ENCODE assay signal across 14 mouse cellular contexts in the genomic region with DNA sequence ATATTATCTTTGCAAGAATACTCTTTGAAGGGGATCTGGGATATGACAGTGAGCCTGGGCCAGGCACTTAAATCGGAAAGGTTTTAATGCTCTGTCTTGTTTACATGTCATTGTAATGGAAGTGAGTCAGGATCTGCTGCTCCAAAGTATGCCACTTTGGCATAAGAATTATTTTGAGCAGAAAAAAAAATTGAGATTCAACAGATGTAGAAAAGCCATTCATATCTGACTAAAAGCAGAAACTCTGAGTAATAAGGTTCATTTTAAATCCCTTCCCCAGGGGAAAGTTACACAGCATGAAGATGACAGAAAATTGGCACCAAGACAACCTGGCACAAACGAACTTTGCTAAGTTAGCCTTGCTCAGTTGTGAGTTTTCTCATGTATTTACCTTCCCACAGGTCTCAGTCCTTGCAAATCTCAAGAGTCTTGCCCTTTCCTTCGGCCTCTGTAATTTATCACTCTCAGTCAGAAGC.
A peak's percentile ranks its signal among the peaks of the same experiment; 100 is the strongest.
DNase-seq lines count a peak whose midpoint lies in the region; ATAC-seq and TF ChIP-seq lines count a peak whose summit lies in the region.
"Had no signal": no experiment of that assay in that cellular context is flagged by ENCODE, and none has a peak within 500 bp of the region (broad histone marks: within the 10 kb centered on the region; RNA-seq: fewer than 3 reads in every experiment).

No protein-coding gene starts in this region.

- 70% methylated on average over 3 of the region's 3 CpGs for WGBS in embryonic facial prominence, embryonic 11.5 days
- WGBS in embryonic facial prominence, embryonic 10.5 days: 72% methylated on average over 3 of the region's 3 CpGs
- WGBS in lung, embryonic 14.5 days: 23% methylated on average over 3 of the region's 3 CpGs
- WGBS in embryonic facial prominence, embryonic 14.5 days: 38% methylated on average over 3 of the region's 3 CpGs

- H3K9ac ChIP-seq in embryonic facial prominence, embryonic 11.5 days (replicated peaks; ENCODE audit: low read length): no peak overlapping the region
- no peak overlapping the region for H3K9ac ChIP-seq in lung, embryonic 14.5 days
- no peak overlapping the region for H3K9ac ChIP-seq in embryonic facial prominence, embryonic 14.5 days (ENCODE audit: low read depth, low read length)
- H3K9ac ChIP-seq: liver, embryonic 14.5 days had no signal

- peak; percentile 22 for DNase-seq in embryonic facial prominence, embryonic 11.5 days (ENCODE audit: low spot score)
- DNase-seq in embryonic facial prominence, embryonic 10.5 days (ENCODE audit: low spot score): no peak
- DNase-seq in lung, embryonic 14.5 days: peak; percentile 48
- no peak for DNase-seq in lung, postnatal 4 days
- DNase-seq in embryonic facial prominence, embryonic 14.5 days (ENCODE audit: low spot score): peak; percentile 76
- DNase-seq in left cerebral cortex, postnatal 10 days (ENCODE audit: extremely low spot score in 1 of 2, low spot score in 2 of 2): no peak
- DNase-seq in layer of hippocampus, adult 9-10 months (ENCODE audit: low spot score): no peak
- DNase-seq in kidney, adult 8-10 months: no peak
- DNase-seq: cerebellum, postnatal 25 days; thymus, adult 18-20 months had no signal

- ATAC-seq in embryonic facial prominence, embryonic 11.5 days (replicated peaks; ENCODE audit: insufficient number of reproducible peaks, low FRiP score, low TSS enrichment, low read depth): no peak
- ATAC-seq in lung, embryonic 14.5 days (ENCODE audit: insufficient read depth): no peak
- ATAC-seq in embryonic facial prominence, embryonic 14.5 days (ENCODE audit: low read depth): peak; percentile 30; the same call in 1 of the 2 replicates
- ATAC-seq: hindbrain, embryonic 16.5 days had no signal

- H3K4me1 ChIP-seq in embryonic facial prominence, embryonic 11.5 days (ENCODE audit: control insufficient read depth, insufficient read depth, low read length): no peaks in the 10 kb centered on the region
- H3K4me1 ChIP-seq in embryonic facial prominence, embryonic 10.5 days: no peaks in the 10 kb centered on the region
- no peaks in the 10 kb centered on the region for H3K4me1 ChIP-seq in lung, embryonic 14.5 days (ENCODE audit: insufficient read depth)
- H3K4me1 ChIP-seq in embryonic facial prominence, embryonic 14.5 days (ENCODE audit: control insufficient read depth, insufficient read depth, low read length): no peaks in the 10 kb centered on the region

- H3K4me3 ChIP-seq in embryonic facial prominence, embryonic 11.5 days (ENCODE audit: low read depth, low read length): no peak overlapping the region
- no peak overlapping the region for H3K4me3 ChIP-seq in embryonic facial prominence, embryonic 10.5 days
- H3K4me3 ChIP-seq in lung, embryonic 14.5 days (ENCODE audit: low read depth, low read length): no peak overlapping the region
- no peak overlapping the region for H3K4me3 ChIP-seq in embryonic facial prominence, embryonic 14.5 days (ENCODE audit: low read depth, low read length)
- H3K4me3 ChIP-seq: erythroblast, embryonic 14.5 days had no signal

- no peaks in the 10 kb centered on the region for H3K9me3 ChIP-seq in embryonic facial prominence, embryonic 11.5 days (replicated peaks; ENCODE audit: control insufficient read depth, low read length)
- no peaks in the 10 kb centered on the region for H3K9me3 ChIP-seq in embryonic facial prominence, embryonic 10.5 days
- H3K9me3 ChIP-seq in lung, embryonic 14.5 days (ENCODE audit: low read depth, low read length): no peaks in the 10 kb centered on the region
- H3K9me3 ChIP-seq in embryonic facial prominence, embryonic 14.5 days (ENCODE audit: control insufficient read depth, low read length): no peaks in the 10 kb centered on the region

- no peak for TF ChIP-seq CTCF in lung, embryonic 14.5 days (IDR thresholded peaks at IDR 0.05; ENCODE audit: low read depth)

- intact Hi-C loops in left cerebral cortex, postnatal 10 days (cut with DNase I): no loop called here

- H3K27me3 ChIP-seq in embryonic facial prominence, embryonic 11.5 days (ENCODE audit: control insufficient read depth, insufficient read depth, low read length): no peaks in the 10 kb centered on the region
- H3K27me3 ChIP-seq in embryonic facial prominence, embryonic 10.5 days (replicated peaks; ENCODE audit: low read depth, poor library complexity, severe bottlenecking): no peaks in the 10 kb centered on the region
- H3K27me3 ChIP-seq in lung, embryonic 14.5 days (ENCODE audit: insufficient read depth, low read length): no peaks in the 10 kb centered on the region
- no peaks in the 10 kb centered on the region for H3K27me3 ChIP-seq in embryonic facial prominence, embryonic 14.5 days (replicated peaks; ENCODE audit: control insufficient read depth, insufficient read depth, low read length)

- no peak overlapping the region for H3K27ac ChIP-seq in embryonic facial prominence, embryonic 11.5 days (replicated peaks; ENCODE audit: low read depth, low read length)
- no peak overlapping the region for H3K27ac ChIP-seq in embryonic facial prominence, embryonic 10.5 days (replicated peaks)
- no peak overlapping the region for H3K27ac ChIP-seq in lung, embryonic 14.5 days (ENCODE audit: low read depth)
- no peak overlapping the region for H3K27ac ChIP-seq in embryonic facial prominence, embryonic 14.5 days (replicated peaks; ENCODE audit: low read depth, low read length)
- H3K27ac ChIP-seq: liver, embryonic 14.5 days; macrophage had no signal

- H3K36me3 ChIP-seq in embryonic facial prominence, embryonic 11.5 days (replicated peaks; ENCODE audit: control insufficient read depth, insufficient read depth, low read depth, low read length): no peaks in the 10 kb centered on the region
- H3K36me3 ChIP-seq in embryonic facial prominence, embryonic 10.5 days (replicated peaks): no peaks in the 10 kb centered on the region
- H3K36me3 ChIP-seq in lung, embryonic 14.5 days (ENCODE audit: insufficient read depth): no peaks in the 10 kb centered on the region
- no peaks in the 10 kb centered on the region for H3K36me3 ChIP-seq in embryonic facial prominence, embryonic 14.5 days (ENCODE audit: control insufficient read depth, insufficient read depth, low read length)

- no peak overlapping the region for H3K4me2 ChIP-seq in embryonic facial prominence, embryonic 11.5 days (ENCODE audit: low read depth, low read length)
- no peak overlapping the region for H3K4me2 ChIP-seq in lung, embryonic 14.5 days
- H3K4me2 ChIP-seq in embryonic facial prominence, embryonic 14.5 days (ENCODE audit: low read depth, low read length): no peak overlapping the region

Comparison
In these comparisons a context has a peak if more than half of its experiments do, and no peak if none do; other contexts are left out.
1. DNase-seq: peak in embryonic facial prominence, embryonic 11.5 days (single experiment), lung, embryonic 14.5 days (single experiment) and embryonic facial prominence, embryonic 14.5 days (single experiment); none in embryonic facial prominence, embryonic 10.5 days (single experiment), lung, postnatal 4 days (0 of 2), left cerebral cortex, postnatal 10 days (0 of 2), layer of hippocampus, adult 9-10 months (single experiment) and kidney, adult 8-10 months (0 of 2).